Mouse (Mus musculus): Measurements from ENCODE around the gene Swt1. TPM values are rescaled to one million over a fixed set of nuclear protein-coding genes. Genes with fewer than 3 reads are reported as not detected.
A peak's percentile ranks its signal among the peaks of the same experiment; 100 is the strongest.
"Not testable (repeated sequence)": the region's sequence is repeated elsewhere in the genome, so short reads cannot be mapped to it uniquely, and the experiment has no call there.

Swt1 gene
- total RNA-seq, 2 experiments from 2014 or later, result 15.3 to 39.4 TPM

- no peak for ATAC-seq (replicated peaks; ENCODE audit: poor library complexity, severe bottlenecking)
These were observed 59.8 kb downstream of the Swt1 start for GRCm38 (mm10) chr1:151368444-151368843.

GRCm38 (mm10) chr1:151367721-151368324 is 60.4 kb downstream of the Swt1 start:
- ATAC-seq (replicated peaks; ENCODE audit: poor library complexity, severe bottlenecking), result 0 out of 2 replicates have a peak, but pooled peaks have one; percentile 13

- ATAC-seq (replicated peaks; ENCODE audit: poor library complexity, severe bottlenecking), result no peak
These were observed 61.2 kb downstream of the Swt1 start for GRCm38 (mm10) chr1:151366944-151367605.

- no peak for ATAC-seq (replicated peaks; ENCODE audit: poor library complexity, severe bottlenecking)
These were observed 68.9 kb downstream of the Swt1 start for GRCm38 (mm10) chr1:151359374-151359773.

- no peak for ATAC-seq (replicated peaks; ENCODE audit: poor library complexity, severe bottlenecking)
These were observed 72.3 kb downstream of the Swt1 start for GRCm38 (mm10) chr1:151355994-151356393.

GRCm38 (mm10) chr1:151352911-151353310 is 75.3 kb downstream of the Swt1 start:
- ATAC-seq (replicated peaks; ENCODE audit: poor library complexity, severe bottlenecking), result peak; percentile 77

GRCm38 (mm10) chr1:151348293-151348692 is 80.0 kb downstream of the Swt1 start:
- not testable (repeated sequence) for ATAC-seq (replicated peaks; ENCODE audit: poor library complexity, severe bottlenecking)

- ATAC-seq (replicated peaks; ENCODE audit: poor library complexity, severe bottlenecking), result no peak
These were observed 81.6 kb downstream of the Swt1 start for GRCm38 (mm10) chr1:151346681-151347127.

GRCm38 (mm10) chr1:151345863-151346195 is 82.4 kb downstream of the Swt1 start:
- ATAC-seq (replicated peaks; ENCODE audit: poor library complexity, severe bottlenecking), result no peak

GRCm38 (mm10) chr1:151345109-151345862 is 83.0 kb downstream of the Swt1 start:
- ATAC-seq (replicated peaks; ENCODE audit: poor library complexity, severe bottlenecking), result peak; percentile 58

GRCm38 (mm10) chr1:151344283-151345108 is 83.8 kb downstream of the Swt1 start, which contains the start of gene Ivns1abp:
TSS of gene Ivns1abp (plus strand) at chr1:151344477.
- peak; percentile 72 for ATAC-seq (replicated peaks; ENCODE audit: poor library complexity, severe bottlenecking)

GRCm38 (mm10) chr1:151343571-151344282 is 84.5 kb downstream of the Swt1 start:
- peak; percentile 15 for ATAC-seq (replicated peaks; ENCODE audit: poor library complexity, severe bottlenecking)

GRCm38 (mm10) chr1:151342968-151343367 is 85.3 kb downstream of the Swt1 start:
- ATAC-seq (replicated peaks; ENCODE audit: poor library complexity, severe bottlenecking), result no peak

GRCm38 (mm10) chr1:151342311-151342710 is 85.9 kb downstream of the Swt1 start:
- ATAC-seq (replicated peaks; ENCODE audit: poor library complexity, severe bottlenecking), result no peak

- no peak for ATAC-seq (replicated peaks; ENCODE audit: poor library complexity, severe bottlenecking)
These were observed 86.8 kb downstream of the Swt1 start for GRCm38 (mm10) chr1:151341321-151342044.

- ATAC-seq (replicated peaks; ENCODE audit: poor library complexity, severe bottlenecking), result peak; percentile 40
These were observed 89.3 kb downstream of the Swt1 start for GRCm38 (mm10) chr1:151338941-151339340.

- peak; percentile 85 for ATAC-seq (replicated peaks; ENCODE audit: poor library complexity, severe bottlenecking)
These were observed 90.0 kb downstream of the Swt1 start for GRCm38 (mm10) chr1:151338234-151338633.

- ATAC-seq (replicated peaks; ENCODE audit: poor library complexity, severe bottlenecking), result no peak
These were observed 95.4 kb downstream of the Swt1 start for GRCm38 (mm10) chr1:151332819-151333218.

GRCm38 (mm10) chr1:151329601-151330000 is 98.7 kb downstream of the Swt1 start:
- ATAC-seq (replicated peaks; ENCODE audit: poor library complexity, severe bottlenecking), result no peak
